Mouse (Mus musculus): ENCODE results near the gene Klrc3. TPM values are rescaled to one million over a fixed set of nuclear protein-coding genes. Genes with fewer than 3 reads are reported as not detected.
"Not testable (repeated sequence)": the region's sequence is repeated elsewhere in the genome, so short reads cannot be mapped to it uniquely, and the experiment has no call there.

Klrc3 gene
- total RNA-seq (2021): not detected
- long read RNA-seq, experiment 1: 0 reads
- long read RNA-seq, experiment 2: 0 reads

DNA sequence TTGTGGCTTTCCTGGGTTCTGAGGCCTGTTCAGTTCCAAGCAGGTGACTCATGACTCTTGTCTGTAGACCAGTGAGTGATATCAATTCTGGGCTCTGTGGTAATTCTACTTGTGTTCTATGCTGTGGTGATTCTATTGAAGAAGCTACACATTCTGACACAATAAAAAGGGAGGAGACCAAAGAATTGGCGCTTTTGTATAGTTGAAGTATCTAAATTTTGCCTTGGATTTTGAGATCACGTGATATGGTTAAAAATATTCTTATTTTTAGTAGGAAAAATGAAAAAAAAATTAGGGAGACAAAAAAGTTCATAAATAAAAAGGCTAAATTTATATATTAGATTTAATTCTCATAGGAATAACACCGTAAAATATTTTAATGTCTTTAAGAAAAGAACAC lies at the start of gene Klrc3:
Klrc3 (minus strand) TSS at position 101 of the 400 bp plus-strand sequence.
- intact Hi-C loops (cut with DNase I); DNase-seq (ENCODE audit: low spot score in 2 of 2): not testable (repeated sequence)

DNA sequence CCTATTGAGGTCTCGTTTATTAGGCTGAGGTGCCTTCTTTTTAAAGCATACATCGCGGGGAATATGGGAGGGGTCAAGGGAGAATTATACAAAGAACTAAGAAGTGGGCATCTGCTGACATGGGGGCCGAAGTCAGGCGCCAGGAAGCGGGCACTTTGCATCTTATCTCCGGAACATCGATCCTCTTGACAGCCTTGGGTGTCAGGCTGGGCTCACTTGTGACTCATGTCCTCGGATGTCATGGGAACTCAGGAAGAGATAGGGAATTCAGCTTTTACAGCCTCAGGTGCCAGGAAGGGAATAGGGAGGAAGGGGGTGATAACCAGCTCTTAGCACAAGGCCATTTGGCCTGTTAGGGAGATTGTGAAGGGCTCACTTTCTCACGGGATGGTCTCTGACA lies 48.3 kb upstream of the Klrc3 start:
- DNase-seq (ENCODE audit: low spot score in 2 of 2); intact Hi-C loops (cut with DNase I): not testable (repeated sequence)

DNA sequence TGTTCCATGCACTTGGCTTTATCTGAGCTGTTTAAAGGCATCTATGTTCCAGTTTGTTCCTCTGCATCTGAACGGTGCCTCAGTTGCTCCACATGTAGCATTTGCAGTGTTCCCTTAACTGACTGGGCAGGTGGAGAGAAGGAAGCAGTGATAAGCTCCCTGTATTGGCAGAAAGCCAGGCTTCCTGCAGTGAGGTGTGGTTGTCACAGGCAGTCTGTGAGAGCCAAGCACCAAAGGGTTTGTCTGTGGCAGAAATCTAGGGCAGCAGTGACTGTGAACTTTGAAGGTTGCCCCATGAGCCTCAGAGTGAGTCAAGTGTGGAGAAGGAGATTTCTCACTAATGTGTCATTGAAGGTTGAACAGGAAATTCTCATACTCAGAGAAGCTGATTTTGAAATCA lies 37.2 kb upstream of the Klrc3 start:
- intact Hi-C loops (cut with DNase I): no loop called here
- peak in 1 of 2 experiments; percentile 1 for DNase-seq (ENCODE audit: low spot score in 2 of 2)

DNA sequence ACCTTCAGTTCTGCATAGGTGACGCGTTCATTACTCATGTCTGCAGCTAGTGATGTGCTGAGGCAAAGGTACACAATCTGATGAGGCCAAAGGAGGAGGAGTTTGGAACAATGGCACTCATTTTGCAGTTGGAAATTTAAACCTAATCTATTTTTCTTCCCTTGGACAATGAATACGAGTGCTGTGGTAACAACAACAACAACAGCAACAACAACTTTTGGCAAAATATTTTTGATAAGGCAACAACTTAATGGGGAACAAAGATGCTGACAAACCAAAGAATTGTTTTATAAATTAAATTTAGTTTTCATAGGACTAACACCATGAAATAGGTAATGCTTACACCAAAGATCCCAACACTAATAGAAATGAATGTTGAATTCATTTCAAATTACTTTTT lies 35.7 kb upstream of the Klrc3 start, which contains the start of gene Klrc1:
Klrc1 (minus strand) TSS at position 101 of the 400 bp plus-strand sequence.
- no peak for DNase-seq (ENCODE audit: low spot score in 2 of 2)
- intact Hi-C loops (cut with DNase I): no loop called here

DNA sequence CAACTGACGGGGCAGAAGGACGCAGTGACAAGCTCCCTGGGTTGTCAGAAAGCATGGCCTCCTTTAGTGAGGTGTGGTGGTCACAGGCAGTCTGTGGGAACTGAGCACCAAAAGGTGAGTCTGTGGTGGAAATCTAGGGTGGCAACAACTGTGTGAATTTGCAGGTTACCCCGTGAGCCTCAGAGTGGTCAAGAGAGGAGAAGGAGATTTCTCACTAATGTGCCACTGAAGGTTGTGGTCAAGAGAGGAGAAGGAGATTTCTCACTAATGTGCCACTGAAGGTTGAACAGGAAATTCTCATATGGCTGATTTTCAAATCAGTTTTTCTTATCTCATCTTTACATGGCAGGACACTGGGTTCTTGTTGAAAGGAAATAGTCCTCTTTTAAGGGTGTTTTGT lies 18.2 kb upstream of the Klrc3 start:
- intact Hi-C loops (cut with DNase I); DNase-seq (ENCODE audit: low spot score in 2 of 2): not testable (repeated sequence)

DNA sequence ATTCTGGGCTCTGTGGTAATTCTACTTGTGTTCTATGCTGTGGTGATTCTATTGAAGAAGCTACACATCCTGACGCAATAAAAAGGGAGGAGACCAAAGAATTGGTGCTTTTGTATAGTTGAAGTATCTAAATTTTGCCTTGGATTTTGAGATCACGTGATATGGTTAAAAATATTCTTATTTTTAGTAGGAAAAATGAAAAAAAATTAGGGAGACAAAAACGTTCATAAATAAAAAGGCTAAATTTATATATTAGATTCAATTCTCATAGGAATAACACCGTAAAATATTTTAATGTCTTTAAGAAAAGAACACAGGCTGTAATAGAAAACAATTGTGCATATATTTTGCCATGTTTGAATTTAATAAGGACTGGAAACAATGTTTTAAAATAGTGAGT lies 17.5 kb upstream of the Klrc3 start, which contains the start of gene Klrc2:
Klrc2 (minus strand) TSS at position 101 of the 400 bp plus-strand sequence.
- intact Hi-C loops (cut with DNase I); DNase-seq (ENCODE audit: low spot score in 2 of 2): not testable (repeated sequence)

DNA sequence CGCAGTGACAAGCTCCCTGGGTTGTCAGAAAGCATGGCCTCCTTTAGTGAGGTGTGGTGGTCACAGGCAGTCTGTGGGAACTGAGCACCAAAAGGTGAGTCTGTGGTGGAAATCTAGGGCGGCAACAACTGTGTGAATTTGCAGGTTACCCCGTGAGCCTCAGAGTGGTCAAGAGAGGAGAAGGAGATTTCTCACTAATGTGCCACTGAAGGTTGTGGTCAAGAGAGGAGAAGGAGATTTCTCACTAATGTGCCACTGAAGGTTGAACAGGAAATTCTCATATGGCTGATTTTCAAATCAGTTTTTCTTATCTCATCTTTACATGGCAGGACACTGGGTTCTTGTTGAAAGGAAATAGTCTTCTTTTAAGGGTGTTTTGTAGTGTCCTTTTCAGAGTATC lies 917 bp upstream of the Klrc3 start:
- DNase-seq (ENCODE audit: low spot score in 2 of 2); intact Hi-C loops (cut with DNase I): not testable (repeated sequence)

DNA sequence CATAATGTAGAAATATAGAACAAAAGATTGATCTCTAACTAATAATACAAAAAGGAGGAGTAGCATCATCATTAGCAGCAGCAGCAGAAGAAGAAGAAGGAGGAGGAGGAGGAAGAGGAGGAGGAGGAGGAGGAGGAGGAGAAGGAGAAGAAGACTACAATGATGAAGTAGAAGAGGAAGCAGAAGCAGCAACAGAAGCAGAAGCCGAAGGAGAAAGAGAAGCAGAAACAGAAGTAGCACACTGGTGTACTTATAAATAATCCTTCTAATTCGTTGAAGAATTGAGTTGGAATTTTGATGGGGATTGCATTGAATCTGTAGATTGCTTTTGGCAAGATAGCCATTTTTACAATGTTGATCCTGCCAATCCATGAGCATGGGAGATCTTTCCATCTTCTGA lies 12.1 kb downstream of the Klrc3 start:
- intact Hi-C loops (cut with DNase I); DNase-seq (ENCODE audit: low spot score in 2 of 2): not testable (repeated sequence)

DNA sequence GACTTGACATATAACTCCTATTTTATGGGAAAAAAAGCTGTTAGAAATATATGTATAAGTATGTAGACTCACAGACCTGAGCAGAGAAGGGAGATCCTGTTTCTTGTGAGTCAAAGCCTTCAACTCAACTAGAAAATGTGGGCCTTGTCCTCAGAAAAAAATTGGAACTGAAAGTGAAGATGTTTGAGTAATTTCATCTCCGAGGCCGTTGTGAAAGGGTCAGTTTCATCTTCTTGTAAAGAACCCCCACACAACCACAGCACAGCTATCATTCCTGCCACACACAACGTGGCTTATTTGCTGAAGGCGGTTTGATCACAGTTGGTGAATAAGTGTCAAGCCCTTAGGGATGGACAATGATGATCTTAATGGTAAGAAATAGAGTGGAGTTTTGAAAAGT lies 19.4 kb downstream of the Klrc3 start, which contains the start of gene Klrk1:
Klrk1 (minus strand) TSS at position 130 of the 400 bp plus-strand sequence.
- DNase-seq (ENCODE audit: low spot score in 2 of 2): no peak
- intact Hi-C loops (cut with DNase I): no loop called here

DNA sequence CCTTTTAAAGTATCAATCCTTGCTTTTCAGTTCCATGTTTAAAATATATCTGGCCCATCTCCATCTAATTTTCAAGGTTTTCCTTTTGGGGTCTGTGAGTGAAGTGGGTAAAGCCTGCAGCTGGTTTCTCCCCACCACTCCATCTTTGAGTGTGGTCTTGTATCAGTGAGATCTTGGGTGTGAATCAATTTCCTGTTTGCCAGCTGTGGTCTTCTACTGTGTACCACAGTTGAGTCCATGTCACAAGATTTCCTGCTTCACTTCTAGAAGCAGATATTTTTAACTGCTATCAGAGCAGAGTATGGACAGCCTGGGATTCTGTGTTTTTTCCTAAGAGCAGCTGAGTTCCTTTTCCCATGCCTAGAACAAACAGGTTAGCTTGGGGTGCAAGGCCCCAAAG lies 34.8 kb downstream of the Klrc3 start:
- intact Hi-C loops (cut with DNase I): no loop called here
- no peak for DNase-seq (ENCODE audit: low spot score in 2 of 2)

DNA sequence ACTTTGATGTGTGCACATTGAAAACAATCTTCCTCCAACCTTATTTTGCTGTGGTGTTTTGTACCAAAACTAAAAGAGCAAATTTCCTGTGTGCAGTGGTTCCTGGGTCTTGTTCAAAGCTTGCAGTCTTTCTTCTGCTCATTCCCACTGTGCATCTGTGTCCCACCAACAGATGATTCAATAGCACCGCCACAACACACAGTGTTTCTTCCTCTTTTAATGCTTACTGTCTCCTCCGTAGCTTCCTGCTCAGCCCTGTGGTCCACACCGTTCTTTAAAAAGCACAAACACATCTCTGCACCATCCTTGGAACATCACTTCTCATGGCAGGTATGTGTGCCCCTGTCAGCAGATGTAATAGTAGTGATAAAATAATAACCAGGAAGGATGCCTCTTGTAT lies 51.6 kb downstream of the Klrc3 start, which contains the start of gene Klrd1:
Klrd1 (plus strand) TSS at position 275 of the 400 bp plus-strand sequence.
- no peak for DNase-seq (ENCODE audit: low spot score in 2 of 2)
- intact Hi-C loops (cut with DNase I): no loop called here

Small RNAs within 50 kb of the gene (microRNA-seq; reads per million reads assigned to microRNA genes)
- 0 reads per million in 2 experiments for gene Mir680-1

Other genes starting within 250 kb of the Klrc3 start
- gene Clec1b, start 246.0 kb downstream of the Klrc3 start, total RNA-seq (2021): under 1 TPM in 1 of 2 experiments, not detected in 1; 0.46 TPM
- gene Clec9a, start 234.5 kb downstream of the Klrc3 start, total RNA-seq (2021): not detected
- gene Clec1a, start 191.3 kb downstream of the Klrc3 start, total RNA-seq (2021): 1 to 10 TPM; 1.4 to 2.1 TPM
- not detected for gene Olr1, start 136.2 kb downstream of the Klrc3 start, total RNA-seq (2021)
- not detected for gene Tmem52b, start 130.8 kb downstream of the Klrc3 start, total RNA-seq (2021)
- gene Gabarapl1, start 110.2 kb downstream of the Klrc3 start, total RNA-seq (2021): 100 to 1,000 TPM; 576 to 580 TPM
- gene Klre1, start 65.4 kb downstream of the Klrc3 start, total RNA-seq (2021): not detected
- gene Klrd1, start 51.6 kb downstream of the Klrc3 start, total RNA-seq (2021): under 1 TPM in 1 of 2 experiments, not detected in 1; 0.49 TPM
- gene Klrk1, start 19.5 kb downstream of the Klrc3 start, total RNA-seq (2021): not detected
- gene Klrc2, start 17.4 kb upstream of the Klrc3 start, total RNA-seq (2021): not detected
- not detected for gene Klrc1, start 35.6 kb upstream of the Klrc3 start, total RNA-seq (2021)
- gene Klri1, start 73.8 kb upstream of the Klrc3 start, total RNA-seq (2021): not detected
- under 1 TPM in 1 of 2 experiments, not detected in 1; 0.19 TPM for gene Klri2, start 97.1 kb upstream of the Klrc3 start, total RNA-seq (2021)
- not detected for gene Gm156, start 140.9 kb upstream of the Klrc3 start, total RNA-seq (2021)
- not detected for gene Gm17631, start 219.3 kb upstream of the Klrc3 start, total RNA-seq (2021)
- gene Klra17, start 233.3 kb upstream of the Klrc3 start, total RNA-seq (2021): not detected